Mouse (Mus musculus) midbrain, postnatal 0 days (tissue): ENCODE results near the gene Neu3. TPM values are rescaled to one million over a fixed set of nuclear protein-coding genes. Genes with fewer than 3 reads are reported as not detected.

Experiments
- ATAC-seq: fragments of 200-750 bp; cut with Nextera tagmentation; 2 replicates; pipeline ENCODE4 v1.8.0; 2017; ENCODE audit warnings: moderate number of reproducible peaks, mild to moderate bottlenecking, moderate TSS enrichment, moderate library complexity; ENCODE audit not compliant: low FRiP score
- DNase-seq: peaks from one replicate; pipeline ENCODE4 v3.0.0-alpha.2; 2015; ENCODE audit warnings: low spot score
- H3K27ac ChIP-seq: fragments of 300-500 bp; sonication (generic); 2 replicates; pipeline ENCODE4 v1.5.1; 2014; ENCODE audit warnings: low read depth, mild to moderate bottlenecking, low read length, mixed read lengths
- H3K27me3 ChIP-seq: fragments of 300-500 bp; sonication (generic); 2 replicates; pipeline ENCODE4 v1.6.1; 2014; ENCODE audit warnings: low read length, control low read depth, mixed read lengths; ENCODE audit not compliant: insufficient read depth
- H3K36me3 ChIP-seq: fragments of 300-500 bp; sonication (generic); 2 replicates; pipeline ENCODE4 v1.6.1; 2014; ENCODE audit warnings: low read length, control low read depth, mixed read lengths; ENCODE audit not compliant: insufficient read depth
- H3K4me1 ChIP-seq: fragments of 300-500 bp; sonication (generic); 2 replicates; pipeline ENCODE4 v1.6.1; 2014; ENCODE audit warnings: mild to moderate bottlenecking, control low read depth, antibody characterized with exemption, low read length, mixed read lengths; ENCODE audit not compliant: insufficient read depth
- H3K4me2 ChIP-seq: fragments of 300-500 bp; sonication (generic); 2 replicates; pipeline ENCODE4 v1.6.1; 2014; ENCODE audit warnings: low read depth, mild to moderate bottlenecking, low read length, mixed read lengths; ENCODE audit not compliant: poor library complexity, severe bottlenecking
- H3K4me3 ChIP-seq: fragments of 300-500 bp; sonication (generic); 2 replicates; pipeline ENCODE4 v1.5.1; 2014; ENCODE audit warnings: low read depth, mild to moderate bottlenecking, low read length, moderate library complexity
- H3K9ac ChIP-seq: fragments of 300-500 bp; sonication (generic); replicated peaks from 2 replicates; pipeline ENCODE4 v1.6.1; 2014; ENCODE audit warnings: mild to moderate bottlenecking, low read length, moderate library complexity, mixed read lengths; ENCODE audit not compliant: poor library complexity, severe bottlenecking
- H3K9me3 ChIP-seq: fragments of 300-500 bp; sonication (generic); 2 replicates; pipeline ENCODE4 v1.6.1; 2016; ENCODE audit warnings: low read length, control low read depth
- CTCF ChIP-seq: IDR thresholded peaks from 2 replicates; pipeline ENCODE4 v1.5.1; 2016; ENCODE audit warnings: antibody characterized with exemption, mild to moderate bottlenecking
- WGBS: fragments of 180-500 bp; shearing (Covaris S2); extraction: QIAGEN DNeasy Blood & Tissue Kit; methylation state at CpG from one replicate; pipeline ENCODE4 v1.1.7; 2014; 5-methylcytosine and 5-hydroxymethylcytosine counted together
- polyA plus RNA-seq: library from polyadenylated mRNA; unstranded; fragments of >200 nt; fragmentation: Nextera tagmentation; extraction: Ambion mirVana; gene quantifications from 2 replicates; pipeline ENCODE4 v1.2.1, GENCODE M21; 2015
- total RNA-seq: library from RNA; depleted of rRNA; stranded (reverse); fragments of >200 nt; gene quantifications from 2 replicates; pipeline ENCODE4 v1.2.3, GENCODE M21; 2014

Gene Neu3
- total and polyA plus RNA-seq, 2 experiments from 2014 or later = 1.8 TPM

GRCm38 (mm10) chr7:99794096-99794495, 34.1 kb downstream of the Neu3 start:
- Histone ChIP-seq H3K4me1 (0 out of 2 replicates have a peak, but pooled peaks cover 4% of the 10 kb centered on the region), H3K36me3 (no peaks in the 10 kb centered on the region), H3K9me3 (no peaks in the 10 kb centered on the region), H3K4me3 (no peak overlapping the region), H3K4me2 (no peak overlapping the region), H3K9ac (no peak overlapping the region), H3K27me3 (no peaks in the 10 kb centered on the region), H3K27ac (no peak overlapping the region)
- 57% methylated on average over 2 of the region's 2 CpGs for WGBS
- no peak for TF ChIP-seq CTCF
- no peak for DNase-seq
- no peak for ATAC-seq

- Histone ChIP-seq H3K9ac (no peak overlapping the region), H3K9me3 (no peaks in the 10 kb centered on the region), H3K27me3 (no peaks in the 10 kb centered on the region), H3K36me3 (no peaks in the 10 kb centered on the region), H3K4me1 (no peaks in the 10 kb centered on the region), H3K4me3 (no peak overlapping the region), H3K4me2 (no peak overlapping the region), H3K27ac (no peak overlapping the region)
- 72% methylated on average over 10 of the region's 10 CpGs for WGBS
- TF ChIP-seq CTCF = no peak
- no peak for DNase-seq
- ATAC-seq = no peak
These were observed 37.4 kb downstream of the Neu3 start for GRCm38 (mm10) chr7:99790816-99791215.

DNA sequence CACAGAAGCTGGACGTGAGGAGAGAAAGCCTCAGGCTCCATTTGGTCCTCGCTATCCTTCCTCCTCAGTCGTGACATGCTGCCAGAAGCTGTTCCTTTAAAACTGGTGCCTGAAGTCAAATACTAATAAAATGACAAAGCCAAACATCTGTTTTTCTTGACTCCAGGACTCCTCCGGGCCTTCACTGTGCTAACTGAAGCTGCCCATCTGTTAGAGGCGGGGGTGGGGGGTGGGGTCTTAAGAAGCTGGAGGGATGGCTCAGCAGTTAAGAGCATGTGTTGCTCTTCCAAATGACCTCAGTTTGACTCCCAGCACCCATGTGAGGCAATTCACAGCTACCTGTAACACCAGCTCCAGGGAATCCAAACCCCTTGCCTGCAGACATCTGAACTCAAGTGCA, 39.7 kb downstream of the Neu3 start:
- no peak for TF ChIP-seq CTCF
- H3K4me2 ChIP-seq = no peak overlapping the region
- no peak for ATAC-seq

GRCm38 (mm10) chr7:99787935-99788334, 40.3 kb downstream of the Neu3 start:
- Histone ChIP-seq H3K4me3 (no peak overlapping the region), H3K27ac (no peak overlapping the region), H3K4me1 (no peaks in the 10 kb centered on the region), H3K27me3 (no peaks in the 10 kb centered on the region), H3K36me3 (no peaks in the 10 kb centered on the region), H3K9ac (no peak overlapping the region), H3K4me2 (no peak overlapping the region), H3K9me3 (no peaks in the 10 kb centered on the region)
- TF ChIP-seq CTCF = no peak
- WGBS = 46% methylated on average over 2 of the region's 2 CpGs
- DNase-seq (no peak), ATAC-seq (no peak)

More for the DNA sequence above, 39.7 kb downstream of the Neu3 start:
- H3K9me3 ChIP-seq = no peaks in the 10 kb centered on the region
- whole genome bisulfite sequencing = 63% methylated on average over 5 of the region's 5 CpGs
- H3K27ac ChIP-seq = no peak overlapping the region
- no peaks in the 10 kb centered on the region for H3K27me3 ChIP-seq
- no peak overlapping the region for H3K4me3 ChIP-seq
- no peak for DNase-seq
- no peaks in the 10 kb centered on the region for H3K4me1 ChIP-seq
- no peak overlapping the region for H3K9ac ChIP-seq
- no peaks in the 10 kb centered on the region for H3K36me3 ChIP-seq

DNA sequence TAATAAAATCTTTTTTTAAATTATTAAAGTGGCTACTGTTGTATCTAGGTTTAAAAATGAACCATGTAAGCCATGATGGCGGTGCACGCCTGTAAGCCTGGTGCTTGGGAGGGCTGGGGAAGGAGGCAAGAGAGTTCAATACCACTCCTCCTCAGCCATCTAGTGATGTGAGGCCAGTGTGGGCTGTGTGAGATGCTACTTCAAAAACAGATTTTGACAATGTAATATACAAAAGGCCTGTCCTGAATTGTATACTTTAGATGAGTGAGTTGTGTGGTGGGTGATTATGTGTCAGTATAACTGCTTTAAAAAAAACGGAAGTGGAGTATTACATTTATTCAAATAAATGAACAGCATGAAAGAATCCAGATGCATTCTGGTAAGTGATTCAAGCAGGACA, 41.4 kb downstream of the Neu3 start:
- H3K9me3 ChIP-seq = no peaks in the 10 kb centered on the region
- H3K4me1 ChIP-seq = no peaks in the 10 kb centered on the region
- H3K4me2 ChIP-seq = no peak overlapping the region
- no peak overlapping the region for H3K4me3 ChIP-seq
- H3K9ac ChIP-seq = no peak overlapping the region
- ATAC-seq (no peak), DNase-seq (no peak)
- no peaks in the 10 kb centered on the region for H3K27me3 ChIP-seq
- TF ChIP-seq CTCF = no peak
- H3K27ac ChIP-seq = no peak overlapping the region
- no peaks in the 10 kb centered on the region for H3K36me3 ChIP-seq
- WGBS = 76% methylated on average over 3 of the region's 3 CpGs

GRCm38 (mm10) chr7:99785553-99785952, 42.7 kb downstream of the Neu3 start:
- H3K4me1 ChIP-seq = no peaks in the 10 kb centered on the region
- TF ChIP-seq CTCF = no peak
- no peaks in the 10 kb centered on the region for H3K36me3 ChIP-seq
- no peaks in the 10 kb centered on the region for H3K9me3 ChIP-seq
- no peak overlapping the region for H3K4me3 ChIP-seq
- H3K27me3 ChIP-seq = no peaks in the 10 kb centered on the region
- no peak overlapping the region for H3K4me2 ChIP-seq
- no peak for ATAC-seq
- WGBS = 91% methylated on average over 3 of the region's 3 CpGs
- H3K27ac ChIP-seq = no peak overlapping the region
- DNase-seq = no peak
- no peak overlapping the region for H3K9ac ChIP-seq
